Mouse (Mus musculus) testis, adult 2 months (tissue): Measurements from ENCODE around the gene Junb.

Experiments
- CTCF ChIP-seq: fragments of 200-500 bp; IDR thresholded peaks from 2 replicates; pipeline ENCODE4 v1.5.1; 2012; ENCODE audit warnings: low read depth, mild to moderate bottlenecking, inconsistent platforms, low read length, moderate library complexity; ENCODE audit not compliant: control insufficient read depth, insufficient read depth, insufficient replicate concordance
- POLR2A ChIP-seq: fragments of 200-500 bp; IDR thresholded peaks from 2 replicates; pipeline ENCODE4 v1.6.1; 2012; ENCODE audit warnings: low read depth, mild to moderate bottlenecking, inconsistent platforms, low read length, moderate library complexity; ENCODE audit not compliant: control insufficient read depth

GRCm38 (mm10) chr8:84973803-84974542 lies 4.5 kb downstream of the Junb start:
- TF ChIP-seq POLR2A = no peak
- no peak for TF ChIP-seq CTCF
